Mouse (Mus musculus) kidney, postnatal 4 days (tissue): ENCODE measurements around the gene Tnni1.
A peak's percentile ranks its signal among the peaks of the same experiment; 100 is the strongest.

ENCODE experiments used
- DNase-seq, 2 experiments: peaks; one replicate each; pipeline ENCODE4 v3.0.0; 2021; ENCODE audit warnings: mixed read lengths in 2 of 2

Tnni1 gene

GRCm38 (mm10) chr1:135767324-135767890, 11.8 kb upstream of the Tnni1 start:
- peak in 1 of 2 experiments; percentile 28 for DNase-seq

DNA sequence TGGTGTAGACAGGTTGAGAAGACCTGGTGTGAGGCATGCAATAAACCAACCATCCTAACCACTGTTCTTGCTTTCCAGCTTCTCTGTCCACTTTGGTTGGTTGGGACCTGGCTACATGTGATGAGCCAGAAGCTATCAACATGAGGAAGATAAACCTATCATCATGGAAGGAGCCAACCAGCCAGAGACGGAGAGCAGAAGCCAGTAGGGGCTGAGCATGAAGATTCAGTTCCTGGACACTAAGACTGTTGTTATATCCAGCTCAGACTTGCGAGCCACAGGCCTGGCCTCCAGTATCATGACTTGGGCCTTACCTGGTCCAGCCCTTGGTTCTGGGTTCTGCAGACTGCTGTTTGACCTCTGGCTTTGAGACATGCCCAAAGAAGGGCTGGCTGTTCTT, 10.8 kb upstream of the Tnni1 start:
- no peak for DNase-seq

- DNase-seq: no peak
Observed at GRCm38 (mm10) chr1:135770237-135770636, 9.0 kb upstream of the Tnni1 start.

GRCm38 (mm10) chr1:135770896-135771572, 8.2 kb upstream of the Tnni1 start:
- peak; percentile 41 to 54 for DNase-seq

GRCm38 (mm10) chr1:135771573-135771970, 7.7 kb upstream of the Tnni1 start:
- no peak for DNase-seq

DNA sequence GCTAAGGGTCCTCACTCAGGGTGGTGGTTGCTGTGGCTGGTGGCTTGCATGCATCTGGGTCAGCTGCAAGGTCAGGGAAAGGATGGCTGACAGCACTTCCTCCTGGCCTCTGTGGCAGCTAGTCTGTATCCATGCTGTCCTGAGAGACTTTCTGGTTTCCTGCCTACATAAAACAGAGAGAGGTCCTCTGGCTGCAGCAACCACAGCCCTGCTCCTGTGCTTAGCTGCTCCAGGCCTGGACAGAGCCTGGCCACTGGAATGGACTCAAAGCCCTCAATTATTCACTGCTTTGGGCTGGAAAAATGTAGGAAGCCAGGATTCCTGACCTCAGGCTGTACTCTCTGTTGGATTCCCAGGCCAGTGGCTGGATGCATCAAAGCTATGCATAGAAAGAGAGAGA, 2.6 kb upstream of the Tnni1 start:
- DNase-seq: peak; percentile 34 to 50

GRCm38 (mm10) chr1:135777046-135777445, 2.2 kb upstream of the Tnni1 start:
- DNase-seq: no peak

DNA sequence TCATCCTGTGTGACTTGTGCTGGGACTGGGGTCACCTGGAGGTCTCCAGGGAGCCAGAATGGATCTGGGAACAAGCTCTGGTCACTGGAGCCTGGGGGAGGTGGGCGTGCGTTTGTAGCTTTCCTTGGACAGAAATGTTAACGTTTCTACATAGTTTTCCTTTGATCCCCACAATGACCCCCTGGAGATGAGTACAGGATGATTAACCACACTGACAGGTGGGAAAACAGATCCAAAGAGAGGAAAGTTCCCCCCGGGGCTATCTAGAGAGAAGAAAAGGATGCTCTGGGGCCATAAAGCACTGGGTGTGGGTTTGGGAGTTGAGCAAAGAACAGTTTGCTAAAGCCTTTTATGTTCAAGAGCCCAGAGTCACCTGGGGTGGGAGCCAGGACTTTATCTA, 1.4 kb downstream of the Tnni1 start:
- DNase-seq: no peak

DNA sequence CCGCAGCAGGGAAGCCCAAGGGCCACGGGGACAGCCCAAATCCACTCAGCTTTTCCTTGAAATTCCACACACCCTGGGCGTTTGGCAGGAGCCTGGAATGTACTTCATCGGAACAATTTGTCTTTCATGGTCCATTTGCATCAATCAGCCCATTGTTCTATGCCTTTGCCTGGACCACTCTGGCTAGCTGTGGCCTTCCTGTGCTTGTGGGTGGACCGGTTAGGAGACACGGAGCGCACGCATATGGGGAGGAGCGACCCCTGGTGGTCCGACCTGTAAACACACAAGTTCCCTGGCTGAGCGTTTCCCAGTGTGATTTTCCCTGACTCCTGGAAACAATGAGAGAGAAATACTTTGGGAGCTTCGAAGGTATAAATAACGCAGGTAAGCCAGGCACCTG, 2.0 kb downstream of the Tnni1 start:
- peak; percentile 89 to 90 for DNase-seq

GRCm38 (mm10) chr1:135782816-135783215, 3.6 kb downstream of the Tnni1 start:
- DNase-seq: no peak

DNA sequence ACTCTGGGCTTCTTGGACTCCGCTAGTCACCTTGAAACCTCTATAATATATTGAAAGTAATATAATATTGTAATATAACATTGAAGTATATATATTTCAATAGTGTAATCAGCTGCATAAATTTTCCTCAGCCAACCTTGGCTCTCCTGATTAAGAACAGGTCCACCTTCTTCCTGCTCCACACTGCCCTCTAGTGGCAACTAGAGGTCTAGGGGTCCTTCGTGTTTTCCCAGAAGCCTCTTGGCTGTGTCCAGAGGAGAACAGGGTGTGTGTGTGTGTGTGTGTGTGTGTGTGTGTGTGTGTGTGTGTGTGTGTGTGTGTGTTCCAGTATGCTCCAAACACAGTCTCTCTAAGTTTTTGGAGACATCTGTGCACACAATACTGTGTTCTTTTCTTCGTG, 8.6 kb downstream of the Tnni1 start:
- DNase-seq: peak; percentile 85 to 90

GRCm38 (mm10) chr1:135788708-135789107, 9.5 kb downstream of the Tnni1 start:
- peak; percentile 71 to 78 for DNase-seq

DNA sequence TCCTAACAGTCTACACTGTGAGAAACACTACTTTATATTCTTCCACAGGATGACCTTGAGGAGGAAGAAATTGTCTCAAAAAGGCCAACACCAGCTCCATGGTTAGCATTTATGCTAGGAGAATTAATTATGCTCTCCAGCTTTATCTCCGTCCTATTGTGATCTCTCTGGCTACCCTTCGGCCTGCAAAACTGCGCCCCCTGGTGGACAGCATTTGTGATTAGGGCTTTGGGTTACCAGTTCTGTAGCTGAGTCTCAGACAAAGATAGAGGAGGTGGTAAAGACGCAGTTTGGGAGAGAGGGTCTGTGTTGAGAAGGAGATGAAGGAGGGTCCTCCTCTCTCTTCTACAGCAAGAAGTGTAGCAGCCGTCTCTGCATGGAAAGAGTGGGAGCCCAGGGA, 10.6 kb downstream of the Tnni1 start:
- DNase-seq: peak; percentile 90 to 91

DNA sequence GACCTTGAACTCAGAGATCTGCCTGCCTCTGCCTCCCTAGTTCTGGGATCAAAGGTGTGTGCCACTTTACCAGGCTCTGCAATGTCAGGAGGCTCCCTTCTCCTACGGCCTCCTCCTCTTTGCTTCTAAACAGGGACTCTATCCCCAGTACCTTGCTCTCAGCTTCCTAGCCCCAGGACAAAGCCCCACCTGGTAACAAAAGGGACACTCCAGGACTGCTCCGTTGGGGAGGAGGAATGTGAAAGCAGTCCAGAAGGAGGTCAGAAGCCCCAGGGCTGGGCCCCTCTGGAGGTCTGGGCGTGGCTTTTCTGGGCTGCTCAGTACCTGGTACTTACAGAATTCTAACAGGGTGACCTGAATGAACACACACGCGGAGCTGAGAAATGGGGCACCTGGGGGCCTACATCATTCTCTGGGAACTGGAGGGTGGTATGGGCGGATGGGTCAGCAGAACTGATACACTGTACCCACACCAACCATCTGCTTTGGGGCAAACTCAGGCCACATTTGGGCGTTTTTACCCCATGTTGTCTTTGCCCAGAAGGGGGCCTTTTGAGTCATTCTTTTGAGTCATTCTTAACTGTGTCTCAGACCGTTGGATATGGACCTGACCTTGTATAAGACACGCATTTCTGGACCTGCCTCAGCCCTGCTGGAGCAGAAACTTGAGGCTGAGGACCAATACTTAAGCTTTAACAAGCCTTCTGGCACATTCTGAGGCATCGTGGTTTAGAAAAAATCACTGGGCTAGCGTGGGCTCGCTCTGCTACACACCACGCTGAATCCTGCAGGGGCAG, 13.1 kb downstream of the Tnni1 start:
- DNase-seq: no peak

DNA sequence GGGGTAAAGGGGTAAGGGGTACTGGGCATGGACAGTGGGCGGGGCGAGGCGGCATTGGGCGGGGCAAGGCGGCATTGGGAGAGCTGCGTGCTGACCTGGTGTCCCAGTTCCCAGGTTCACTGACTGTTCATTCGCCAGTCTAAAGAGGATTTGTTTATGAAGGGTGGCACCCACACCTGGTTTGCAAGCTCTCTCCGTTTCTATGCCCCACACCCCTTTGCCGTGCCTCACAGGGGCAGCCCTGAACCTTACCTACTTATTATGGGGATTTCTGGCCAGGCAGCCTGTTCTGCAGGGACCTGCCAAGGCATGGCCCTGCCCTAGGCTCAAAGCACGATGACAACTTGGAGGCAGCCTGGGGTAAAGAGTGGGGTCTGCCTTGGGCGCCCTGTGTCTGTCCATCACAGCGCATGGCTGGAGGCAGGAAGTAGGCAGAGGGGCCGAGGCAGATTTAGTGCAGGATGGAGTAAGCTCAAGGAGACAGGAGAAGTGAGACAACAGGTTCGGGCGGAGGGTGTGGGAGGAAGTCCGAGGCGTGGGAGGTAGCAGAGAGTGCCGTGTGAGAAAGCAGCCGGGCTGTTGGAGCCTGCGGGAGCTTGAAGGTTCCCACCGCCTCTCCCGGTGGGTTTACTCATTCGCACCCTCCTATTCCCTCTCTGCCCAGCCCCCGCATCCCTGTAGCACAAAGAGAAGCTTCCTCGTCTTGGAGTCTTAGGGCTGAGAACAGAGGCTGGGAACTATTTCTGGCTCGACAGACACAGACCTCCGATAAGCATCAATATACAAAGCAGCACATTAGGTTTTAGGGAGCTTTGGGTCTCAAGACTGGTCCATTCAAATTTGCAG, 14.4 kb downstream of the Tnni1 start:
- peak; percentile 75 to 85 for DNase-seq

- DNase-seq: peak in 1 of 2 experiments; percentile 31
Observed at GRCm38 (mm10) chr1:135794216-135795134, 15.2 kb downstream of the Tnni1 start.

DNA sequence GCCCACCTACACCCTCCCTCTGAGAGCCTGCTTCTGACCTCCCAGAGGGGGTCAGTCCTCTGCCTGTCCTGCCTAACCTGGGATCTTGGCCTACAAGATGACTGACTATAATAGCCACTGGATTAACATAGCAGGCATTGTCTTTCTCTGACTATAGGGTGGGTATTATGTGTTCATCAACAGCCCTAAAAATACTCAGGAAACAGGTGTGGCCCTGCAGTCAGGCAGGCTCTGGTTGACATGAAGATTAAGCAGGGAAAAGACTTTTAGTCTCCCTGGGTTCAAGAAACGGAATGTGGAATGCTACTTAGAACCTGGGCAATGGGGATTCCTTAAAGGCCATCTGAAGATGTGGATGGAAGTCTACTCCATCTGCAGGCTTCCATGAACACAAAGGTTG, 19.3 kb downstream of the Tnni1 start:
- no peak for DNase-seq

DNA sequence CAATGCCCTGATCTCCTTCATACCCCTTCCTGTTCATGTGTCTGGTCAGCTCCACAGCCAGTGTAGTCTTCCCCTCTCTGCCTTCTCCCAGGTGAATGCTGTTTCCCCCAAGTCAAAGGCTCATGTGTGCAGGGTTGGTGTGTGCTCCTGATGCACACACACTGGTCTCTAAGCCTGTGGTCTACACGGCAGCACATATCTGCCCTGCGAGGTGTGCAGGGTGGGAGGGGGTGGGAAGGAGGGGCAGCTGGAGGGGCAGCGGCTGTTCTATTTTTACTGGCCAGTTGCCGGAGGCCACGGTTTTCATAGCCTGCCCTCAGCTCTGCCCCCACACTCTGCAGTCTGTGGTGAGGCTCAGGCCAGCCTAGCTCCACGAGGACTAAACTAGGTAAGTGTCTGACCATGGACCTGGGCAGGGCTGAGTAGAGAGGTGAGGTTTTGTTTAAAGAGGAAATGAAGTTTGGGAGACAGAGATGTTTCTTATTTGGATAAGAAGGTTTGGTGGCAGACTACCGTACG, 19.9 kb downstream of the Tnni1 start:
- DNase-seq: no peak

- peak in 1 of 2 experiments; percentile 27 for DNase-seq
Observed at GRCm38 (mm10) chr1:135800192-135800950, 21.1 kb downstream of the Tnni1 start.

- DNase-seq: no peak
Observed at GRCm38 (mm10) chr1:135807546-135807945, 28.3 kb downstream of the Tnni1 start.

DNA sequence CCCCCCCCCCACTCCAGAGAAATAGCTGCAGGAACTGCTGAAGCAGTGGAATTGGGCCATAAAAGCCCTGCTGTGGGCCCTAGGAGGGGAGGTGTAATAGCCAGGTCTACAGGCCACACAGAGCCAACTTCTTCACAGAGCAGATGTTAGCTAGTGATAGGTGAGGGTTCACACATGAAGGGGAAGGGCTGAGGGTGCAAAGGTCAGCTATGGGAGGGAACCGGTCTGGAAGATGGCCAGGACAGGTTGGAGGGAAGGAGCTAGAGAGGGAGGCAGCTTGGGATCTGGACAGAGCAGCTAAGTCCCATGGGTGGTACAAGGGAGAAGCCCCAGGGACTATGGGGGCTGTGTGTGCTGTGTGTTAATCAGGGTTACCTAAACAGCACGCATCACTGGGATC, 30.9 kb downstream of the Tnni1 start:
- peak in 1 of 2 experiments; percentile 57 for DNase-seq
